Mouse (Mus musculus): ENCODE measurements around the gene Hcrtr1. TPM values are rescaled to one million over a fixed set of nuclear protein-coding genes. Genes with fewer than 3 reads are reported as not detected.

Hcrtr1 gene
- polyA plus RNA-seq, 1 experiment: not detected

- TF ChIP-seq GATA1 (IDR thresholded peaks at IDR 0.05; ENCODE audit: borderline replicate concordance, low read length): no peak
- no peak for TF ChIP-seq FLI1 (IDR thresholded peaks at IDR 0.05; ENCODE audit: low read length)
- no peaks in the 10 kb centered on the region for H3K9me3 ChIP-seq
- peaks cover 14% of the 10 kb centered on the region for H3K4me1 ChIP-seq
Observed at GRCm38 (mm10) chr4:130177087-130177486, 37.9 kb upstream of the Hcrtr1 start.

DNA sequence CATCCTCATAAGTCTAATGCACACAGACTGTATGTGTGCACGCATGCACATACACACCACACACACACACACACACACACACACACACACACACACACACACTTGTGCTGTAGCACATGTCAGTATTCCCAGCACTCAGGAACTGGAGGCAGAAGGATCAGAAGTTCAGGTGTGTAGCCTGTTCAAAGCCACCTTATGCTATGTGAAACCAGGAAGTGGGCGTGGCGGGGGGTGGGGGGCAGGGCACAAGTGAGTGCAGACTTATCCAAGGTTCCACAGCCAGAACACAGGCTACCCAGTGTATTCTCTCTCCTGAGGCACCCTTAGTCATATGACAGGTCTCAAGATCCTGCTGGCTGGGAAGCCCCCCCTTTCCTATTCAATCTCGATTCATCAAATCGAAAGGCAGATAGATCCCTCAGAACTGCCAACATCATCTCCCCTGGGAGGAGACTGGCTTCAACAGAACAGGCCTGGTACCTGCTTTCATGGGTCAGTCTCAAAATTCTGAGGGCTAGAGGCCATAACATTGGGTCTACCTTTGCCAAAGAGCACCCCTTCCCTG, 37.1 kb upstream of the Hcrtr1 start:
- H3K27me3 ChIP-seq (replicated peaks): peaks cover 87% of the 10 kb centered on the region
- no peaks in the 10 kb centered on the region for H3K36me3 ChIP-seq (replicated peaks; ENCODE audit: low read length)
- peaks cover 10% of the 10 kb centered on the region; the same call in 1 of the 2 replicates for H3K4me1 ChIP-seq
- H3K4me3 ChIP-seq (replicated peaks): no peak overlapping the region
- TF ChIP-seq FLI1 (IDR thresholded peaks at IDR 0.05; ENCODE audit: low read length) (no peak), GATA1 (IDR thresholded peaks at IDR 0.05; ENCODE audit: borderline replicate concordance, low read length) (no peak)
- no peaks in the 10 kb centered on the region for H3K9me3 ChIP-seq

More at GRCm38 (mm10) chr4:130177087-130177486, 37.9 kb upstream of the Hcrtr1 start:
- Histone ChIP-seq H3K27me3 (replicated peaks) (peaks cover 88% of the 10 kb centered on the region), H3K4me3 (replicated peaks) (no peak overlapping the region), H3K36me3 (replicated peaks; ENCODE audit: low read length) (no peaks in the 10 kb centered on the region)

GRCm38 (mm10) chr4:130175072-130175711, 36.0 kb upstream of the Hcrtr1 start, which contains the start of gene Tinagl1:
Gene Tinagl1, minus strand, starts transcription at chr4:130175122.
- TF ChIP-seq FLI1 (IDR thresholded peaks at IDR 0.05; ENCODE audit: low read length) (no peak), GATA1 (IDR thresholded peaks at IDR 0.05; ENCODE audit: borderline replicate concordance, low read length) (no peak)
- H3K9me3 ChIP-seq: no peaks in the 10 kb centered on the region
- H3K4me3 ChIP-seq (replicated peaks): peak within 1 kb of the TSS; percentile 71
- peaks cover 88% of the 10 kb centered on the region for H3K27me3 ChIP-seq (replicated peaks)
- peaks cover 10% of the 10 kb centered on the region; the same call in 1 of the 2 replicates for H3K4me1 ChIP-seq
- H3K36me3 ChIP-seq (replicated peaks; ENCODE audit: low read length): no peaks in the 10 kb centered on the region

GRCm38 (mm10) chr4:130174335-130175031, 35.3 kb upstream of the Hcrtr1 start:
- Histone ChIP-seq H3K27me3 (replicated peaks) (peaks cover 88% of the 10 kb centered on the region), H3K4me1 (peaks cover 10% of the 10 kb centered on the region; the same call in 1 of the 2 replicates), H3K9me3 (no peaks in the 10 kb centered on the region), H3K36me3 (replicated peaks; ENCODE audit: low read length) (no peaks in the 10 kb centered on the region), H3K4me3 (replicated peaks) (peak overlapping the region; percentile 71)
- TF ChIP-seq GATA1 (IDR thresholded peaks at IDR 0.05; ENCODE audit: borderline replicate concordance, low read length): no peak
- no peak for TF ChIP-seq FLI1 (IDR thresholded peaks at IDR 0.05; ENCODE audit: low read length)

GRCm38 (mm10) chr4:130173911-130174311, 34.8 kb upstream of the Hcrtr1 start:
- no peaks in the 10 kb centered on the region for H3K9me3 ChIP-seq
- TF ChIP-seq FLI1 (IDR thresholded peaks at IDR 0.05; ENCODE audit: low read length) (no peak), GATA1 (IDR thresholded peaks at IDR 0.05; ENCODE audit: borderline replicate concordance, low read length) (no peak)
- peaks cover 91% of the 10 kb centered on the region for H3K27me3 ChIP-seq (replicated peaks)
- no peaks in the 10 kb centered on the region for H3K36me3 ChIP-seq (replicated peaks; ENCODE audit: low read length)
- H3K4me1 ChIP-seq: peaks cover 10% of the 10 kb centered on the region; the same call in 1 of the 2 replicates
- H3K4me3 ChIP-seq (replicated peaks): no peak overlapping the region

DNA sequence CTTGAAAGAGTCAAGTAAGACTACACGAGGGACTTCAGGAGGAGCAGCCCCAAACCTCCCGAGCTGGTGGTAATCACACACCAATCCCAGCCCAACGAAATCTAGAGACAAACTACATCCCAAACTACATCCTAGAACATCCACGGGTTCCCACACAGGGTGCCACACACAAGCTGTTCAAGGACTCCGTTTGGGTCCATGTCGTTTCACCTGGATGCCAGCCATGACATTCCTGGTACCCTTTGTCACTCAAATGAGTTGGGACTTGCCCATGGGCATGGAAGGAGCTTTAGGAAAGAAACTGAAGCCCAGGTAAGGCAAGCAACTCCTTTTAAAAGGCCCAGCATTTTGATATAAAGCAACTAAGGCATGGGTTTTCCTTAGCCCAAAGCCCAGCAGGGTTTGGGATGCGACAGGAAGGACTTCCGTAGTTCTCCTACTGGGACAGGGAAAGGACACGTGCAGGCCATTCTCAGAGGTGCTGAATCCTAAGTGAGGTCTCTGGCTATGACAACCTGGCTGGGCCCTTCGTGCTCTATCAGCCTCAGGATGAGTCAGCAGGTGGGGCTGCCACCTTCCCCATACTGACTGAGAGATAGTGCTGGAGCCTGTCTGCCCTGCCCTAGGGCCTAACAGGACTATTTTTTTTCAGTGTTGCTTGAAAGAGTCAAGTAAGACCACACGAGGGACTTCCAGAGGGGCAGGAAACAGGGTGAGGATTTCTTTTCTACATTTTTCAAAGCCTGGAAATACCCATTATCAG, 34.1 kb upstream of the Hcrtr1 start:
- Histone ChIP-seq H3K4me3 (replicated peaks) (no peak overlapping the region), H3K4me1 (peaks cover 12% of the 10 kb centered on the region; the same call in 1 of the 2 replicates), H3K36me3 (replicated peaks; ENCODE audit: low read length) (no peaks in the 10 kb centered on the region), H3K27me3 (replicated peaks) (peaks cover 92% of the 10 kb centered on the region), H3K9me3 (no peaks in the 10 kb centered on the region)
- TF ChIP-seq GATA1 (IDR thresholded peaks at IDR 0.05; ENCODE audit: borderline replicate concordance, low read length) (no peak), FLI1 (IDR thresholded peaks at IDR 0.05; ENCODE audit: low read length) (no peak)

GRCm38 (mm10) chr4:130171951-130172765, 33.0 kb upstream of the Hcrtr1 start:
- Histone ChIP-seq H3K36me3 (replicated peaks; ENCODE audit: low read length) (no peaks in the 10 kb centered on the region), H3K9me3 (no peaks in the 10 kb centered on the region), H3K27me3 (replicated peaks) (peaks cover 94% of the 10 kb centered on the region), H3K4me1 (peaks cover 16% of the 10 kb centered on the region; the same call in 1 of the 2 replicates), H3K4me3 (replicated peaks) (no peak overlapping the region)
- TF ChIP-seq GATA1 (IDR thresholded peaks at IDR 0.05; ENCODE audit: borderline replicate concordance, low read length) (no peak), FLI1 (IDR thresholded peaks at IDR 0.05; ENCODE audit: low read length) (no peak)

DNA sequence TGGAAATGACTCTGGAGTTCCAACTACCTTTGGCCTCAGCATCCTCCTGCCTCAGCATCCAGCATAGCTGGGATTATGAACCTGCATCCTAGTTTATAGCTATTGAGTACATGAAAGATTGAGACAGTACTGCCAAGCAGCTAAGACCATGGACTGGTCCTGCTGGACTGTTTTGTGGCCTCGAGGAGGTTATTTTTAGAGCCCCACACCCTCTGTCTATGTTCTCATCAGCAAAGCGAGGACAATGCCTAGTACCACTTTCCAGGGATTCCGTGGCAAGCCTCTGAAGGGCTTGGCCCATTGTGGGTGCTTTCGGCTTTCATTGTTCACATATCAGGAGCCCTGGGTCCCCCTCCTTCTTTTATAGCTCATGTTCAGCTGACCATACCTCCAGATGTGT, 31.2 kb upstream of the Hcrtr1 start:
- peaks cover 93% of the 10 kb centered on the region for H3K27me3 ChIP-seq (replicated peaks)
- TF ChIP-seq GATA1 (IDR thresholded peaks at IDR 0.05; ENCODE audit: borderline replicate concordance, low read length) (no peak), FLI1 (IDR thresholded peaks at IDR 0.05; ENCODE audit: low read length) (no peak)
- no peak overlapping the region for H3K4me3 ChIP-seq (replicated peaks)
- H3K36me3 ChIP-seq (replicated peaks; ENCODE audit: low read length): no peaks in the 10 kb centered on the region
- no peaks in the 10 kb centered on the region for H3K9me3 ChIP-seq
- H3K4me1 ChIP-seq: peaks cover 13% of the 10 kb centered on the region; the same call in 1 of the 2 replicates
